Comparison of ENCODE assay signal across 18 mouse cellular contexts in genomic region chr2:75731929-75732328, GRCm38 (mm10). TPM values are rescaled to one million over a fixed set of nuclear protein-coding genes. Genes with fewer than 3 reads are reported as not detected.
DNase-seq lines count a peak whose midpoint lies in the region; ATAC-seq and TF ChIP-seq lines count a peak whose summit lies in the region.
"Had no signal": no experiment of that assay in that cellular context is flagged by ENCODE, and none has a peak within 500 bp of the region (broad histone marks: within the 10 kb centered on the region; RNA-seq: fewer than 3 reads in every experiment).

No protein-coding gene starts in this region.

- intact Hi-C loops in gastrocnemius, adult 2 months (cut with DNase I), result no loop called here

- H3K27me3 ChIP-seq in lung, postnatal 0 days (replicated peaks; ENCODE audit: insufficient read depth, low read length), result no peaks in the 10 kb centered on the region
- H3K27me3 ChIP-seq in embryonic facial prominence, embryonic 10.5 days (replicated peaks; ENCODE audit: low read depth, poor library complexity, severe bottlenecking), result no peaks in the 10 kb centered on the region
- H3K27me3 ChIP-seq: hindbrain, embryonic 15.5 days; neural tube, embryonic 13.5 days; stomach, embryonic 15.5 days had no signal

- no peak overlapping the region for H3K9ac ChIP-seq in lung, postnatal 0 days (replicated peaks; ENCODE audit: low read depth)
- H3K9ac ChIP-seq: forebrain, postnatal 0 days; hindbrain, embryonic 15.5 days; neural tube, embryonic 13.5 days; stomach, embryonic 15.5 days had no signal

- H3K36me3 ChIP-seq in lung, postnatal 0 days (ENCODE audit: insufficient read depth, low read length), result no peaks in the 10 kb centered on the region
- no peaks in the 10 kb centered on the region for H3K36me3 ChIP-seq in embryonic facial prominence, embryonic 10.5 days (replicated peaks)
- H3K36me3 ChIP-seq: hindbrain, embryonic 15.5 days; neural tube, embryonic 13.5 days; stomach, embryonic 15.5 days had no signal

- H3K9me3 ChIP-seq in lung, postnatal 0 days (ENCODE audit: low read length), result no peaks in the 10 kb centered on the region
- H3K9me3 ChIP-seq in embryonic facial prominence, embryonic 10.5 days, result no peaks in the 10 kb centered on the region
- H3K9me3 ChIP-seq: hindbrain, embryonic 15.5 days; megakaryocyte, embryonic 14.5 days; neural tube, embryonic 13.5 days; stomach, embryonic 15.5 days had no signal

- WGBS in lung, postnatal 0 days, result 63% methylated on average over 2 of the region's 2 CpGs
- 56% methylated on average over 2 of the region's 2 CpGs for WGBS in embryonic facial prominence, embryonic 10.5 days

- H3K27ac ChIP-seq in gastrocnemius, adult 2 months, result peak overlapping the region; percentile 76
- H3K27ac ChIP-seq in lung, postnatal 0 days (ENCODE audit: low read length), result peak overlapping the region; percentile 47; the same call in 1 of the 2 replicates
- no peak overlapping the region for H3K27ac ChIP-seq in embryonic facial prominence, embryonic 10.5 days (replicated peaks)
- H3K27ac ChIP-seq: hindbrain, embryonic 15.5 days; neural tube, embryonic 13.5 days; stomach, embryonic 15.5 days had no signal

- no peak for ATAC-seq in lung, postnatal 0 days
- peak; percentile 14; the same call in 1 of the 2 replicates for ATAC-seq in megakaryocyte progenitor cell, adult 5-6 weeks (replicated peaks; ENCODE audit: poor library complexity)
- ATAC-seq: forebrain, postnatal 0 days had no signal

- TF ChIP-seq CTCF in gastrocnemius, adult 2 months (IDR thresholded peaks at IDR 0.05), result no peak
- no peak for TF ChIP-seq CTCF in lung, postnatal 0 days (IDR thresholded peaks at IDR 0.05)

- peak; percentile 29 for DNase-seq in gastrocnemius, adult 2 months
- no peak for DNase-seq in gastrocnemius, adult 18-20 months (ENCODE audit: low spot score)
- no peak for DNase-seq in lung, postnatal 0 days (ENCODE audit: low spot score)
- no peak for DNase-seq in lung, adult 18-20 months
- DNase-seq in kidney, adult 8-10 months, result no peak
- no peak for DNase-seq in embryonic facial prominence, embryonic 10.5 days (ENCODE audit: low spot score)
- DNase-seq in kidney, postnatal 25 days, result no peak
- DNase-seq: cerebellum, adult 11-12 months; cerebellum, postnatal 25 days; forebrain, postnatal 0 days; kidney, adult 11 months; kidney, postnatal 10 days had no signal

- no peak overlapping the region for H3K4me3 ChIP-seq in gastrocnemius, adult 2 months
- no peak overlapping the region for H3K4me3 ChIP-seq in lung, postnatal 0 days (ENCODE audit: low read depth, low read length)
- no peak overlapping the region for H3K4me3 ChIP-seq in embryonic facial prominence, embryonic 10.5 days
- H3K4me3 ChIP-seq: hindbrain, embryonic 15.5 days; megakaryocyte, embryonic 14.5 days; neural tube, embryonic 13.5 days; stomach, embryonic 15.5 days had no signal

- no peaks in the 10 kb centered on the region for H3K4me1 ChIP-seq in lung, postnatal 0 days (ENCODE audit: insufficient read depth, low read depth, low read length)
- peaks cover 6% of the 10 kb centered on the region; the same call in 1 of the 2 replicates for H3K4me1 ChIP-seq in embryonic facial prominence, embryonic 10.5 days
- H3K4me1 ChIP-seq: hindbrain, embryonic 15.5 days; neural tube, embryonic 13.5 days; stomach, embryonic 15.5 days had no signal

- no peak overlapping the region for H3K4me2 ChIP-seq in lung, postnatal 0 days (replicated peaks; ENCODE audit: low read depth, low read length)
- H3K4me2 ChIP-seq: heart, embryonic 11.5 days; hindbrain, embryonic 15.5 days; neural tube, embryonic 13.5 days; stomach, embryonic 15.5 days had no signal

- no peak for TF ChIP-seq EP300 in lung, postnatal 0 days (IDR thresholded peaks at IDR 0.05)

RNA-seq across cellular contexts. Expression of gene Nfe2l2, which starts 27.5 kb away (rescaled TPM):
- 10 to 100 TPM; 32.9 to 41.0 TPM for total RNA-seq in gastrocnemius, adult 2 months (2021)
- total RNA-seq in gastrocnemius, adult 18-20 months (2021), result 10 to 100 TPM; 34.2 to 51.0 TPM
- polyA plus RNA-seq in lung, postnatal 0 days (2015; fragmentation: Nextera tagmentation; extraction: Ambion mirVana), result 116 and 151 TPM in 2 replicates
- 117 and 119 TPM in 2 replicates for total RNA-seq in megakaryocyte progenitor cell, adult 5-6 weeks (2015)
- 59.4 and 69.2 TPM in 2 replicates for total RNA-seq in megakaryocyte progenitor cell, adult 5-6 weeks (2017)
- polyA plus RNA-seq in embryonic facial prominence, embryonic 10.5 days (2016; fragmentation: Nextera tagmentation; extraction: Ambion mirVana), result 33.0 and 33.7 TPM in 2 replicates
